Mouse (Mus musculus) bone marrow, adult 2 months (tissue): ENCODE results near the gene Kremen2. TPM values are rescaled to one million over a fixed set of nuclear protein-coding genes. Genes with fewer than 3 reads are reported as not detected.

Experiments used
- H3K27ac ChIP-seq: fragments of 200-500 bp; 2 replicates; pipeline ENCODE4 v1.5.1; 2012; ENCODE audit warnings: low read depth, mild to moderate bottlenecking, control low read depth, inconsistent platforms, low read length; ENCODE audit not compliant: control insufficient read depth, poor library complexity, insufficient read depth
- H3K4me1 ChIP-seq: fragments of 200-500 bp; 2 replicates; pipeline ENCODE4 v1.6.1; 2011; ENCODE audit warnings: low read length; ENCODE audit not compliant: control insufficient read depth, insufficient read depth
- H3K4me3 ChIP-seq: fragments of 200-500 bp; replicated peaks from 2 replicates; pipeline ENCODE3; 2011; ENCODE audit warnings: mild to moderate bottlenecking, low read depth, low read length, control low read depth; ENCODE audit not compliant: control insufficient read depth
- CTCF ChIP-seq: fragments of 200-500 bp; IDR thresholded peaks from 2 replicates; pipeline ENCODE4 v1.5.1; 2011; ENCODE audit warnings: low read length, control low read depth; ENCODE audit not compliant: control insufficient read depth, insufficient read depth
- POLR2A ChIP-seq: fragments of 200-500 bp; IDR thresholded peaks from 2 replicates; pipeline ENCODE4 v1.6.1; 2011; ENCODE audit warnings: low read depth, mild to moderate bottlenecking, control low read depth, low read length, borderline replicate concordance; ENCODE audit not compliant: control insufficient read depth
- WGBS: fragments of 180-500 bp; shearing (Covaris S2); methylation state at CpG from one replicate; pipeline ENCODE4 v1.1.7; 2018; 5-methylcytosine and 5-hydroxymethylcytosine counted together
- polyA plus RNA-seq: library from polyadenylated mRNA; stranded (reverse); fragments of >200 nt; gene quantifications from 2 replicates; pipeline ENCODE4 v1.2.4, GENCODE M21; 2011; ENCODE audit warnings: low replicate concordance; ENCODE audit not compliant: missing spikeins, insufficient read depth, insufficient read length

The Kremen2 gene
- polyA plus RNA-seq, 1 experiment: not detected

DNA sequence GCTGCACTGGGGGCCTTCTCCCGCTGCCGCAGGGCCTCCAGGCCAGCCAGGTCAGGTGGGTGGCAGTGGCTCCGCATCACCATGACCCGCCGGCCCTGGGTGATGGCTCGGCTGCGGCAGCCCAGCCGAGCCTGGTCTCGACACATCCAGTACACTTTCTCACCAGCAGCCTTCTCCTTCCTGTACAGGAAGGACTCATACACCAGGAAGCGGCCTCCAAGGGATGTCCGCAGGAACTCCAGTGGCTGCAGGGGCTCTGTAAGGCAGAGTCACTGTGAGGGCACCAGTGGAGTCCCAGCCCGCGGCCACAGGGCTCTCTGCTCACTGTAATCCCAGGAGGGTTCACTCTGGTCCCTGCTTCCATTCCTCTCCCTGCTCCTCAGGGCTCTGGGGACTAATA is 10.1 kb upstream of the Kremen2 start:
- Histone ChIP-seq H3K4me3 (no peak overlapping the region), H3K4me1 (no peaks in the 10 kb centered on the region; the same call in 1 of the 2 replicates), H3K27ac (no peak overlapping the region)
- no peak for TF ChIP-seq CTCF
- TF ChIP-seq POLR2A: no peak
- WGBS: 66% methylated on average over 13 of the region's 13 CpGs

DNA sequence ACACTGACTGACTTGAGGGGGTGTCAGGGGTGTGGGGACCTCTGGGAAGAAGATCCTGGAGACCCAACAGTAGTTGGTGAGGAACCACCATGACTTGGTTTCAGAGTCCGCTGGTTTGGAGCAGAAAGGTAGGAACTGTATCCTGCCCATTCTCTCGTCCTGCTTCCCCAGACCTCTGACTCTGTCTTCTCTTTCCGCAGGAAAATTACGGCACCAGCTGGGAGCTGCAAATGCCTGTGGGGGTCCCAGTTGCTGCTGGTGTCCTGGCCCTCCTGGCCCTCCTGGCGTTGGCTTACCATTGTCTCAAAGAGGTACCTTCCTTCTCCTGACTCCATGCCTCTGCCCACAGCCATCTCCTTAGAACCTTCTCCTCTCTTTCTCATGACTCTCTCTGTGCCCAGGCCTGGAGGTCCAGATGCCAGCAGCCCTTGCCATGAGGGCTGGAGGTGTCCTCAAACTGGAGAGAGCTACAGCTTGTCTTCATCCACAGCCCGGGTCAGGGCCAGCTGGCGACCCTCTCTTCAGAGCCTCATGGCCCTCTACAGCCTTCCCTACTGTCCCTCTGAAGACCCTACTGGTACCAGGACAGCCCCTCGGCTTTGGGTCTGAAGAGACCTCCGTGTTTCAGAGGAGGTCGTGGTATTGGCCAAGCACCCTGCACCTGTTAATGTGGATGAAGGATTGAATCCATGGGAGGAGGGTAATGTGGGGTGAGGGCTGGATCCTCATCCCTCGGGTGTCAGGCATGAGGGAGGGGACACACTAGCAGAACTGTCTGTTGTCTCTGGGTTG is 4.0 kb upstream of the Kremen2 start:
- Histone ChIP-seq H3K27ac (no peak overlapping the region), H3K4me1 (peaks cover 8% of the 10 kb centered on the region; the same call in 1 of the 2 replicates), H3K4me3 (peak overlapping the region; percentile 64)
- TF ChIP-seq POLR2A: no peak
- WGBS: 75% methylated on average over 11 of the region's 11 CpGs

DNA sequence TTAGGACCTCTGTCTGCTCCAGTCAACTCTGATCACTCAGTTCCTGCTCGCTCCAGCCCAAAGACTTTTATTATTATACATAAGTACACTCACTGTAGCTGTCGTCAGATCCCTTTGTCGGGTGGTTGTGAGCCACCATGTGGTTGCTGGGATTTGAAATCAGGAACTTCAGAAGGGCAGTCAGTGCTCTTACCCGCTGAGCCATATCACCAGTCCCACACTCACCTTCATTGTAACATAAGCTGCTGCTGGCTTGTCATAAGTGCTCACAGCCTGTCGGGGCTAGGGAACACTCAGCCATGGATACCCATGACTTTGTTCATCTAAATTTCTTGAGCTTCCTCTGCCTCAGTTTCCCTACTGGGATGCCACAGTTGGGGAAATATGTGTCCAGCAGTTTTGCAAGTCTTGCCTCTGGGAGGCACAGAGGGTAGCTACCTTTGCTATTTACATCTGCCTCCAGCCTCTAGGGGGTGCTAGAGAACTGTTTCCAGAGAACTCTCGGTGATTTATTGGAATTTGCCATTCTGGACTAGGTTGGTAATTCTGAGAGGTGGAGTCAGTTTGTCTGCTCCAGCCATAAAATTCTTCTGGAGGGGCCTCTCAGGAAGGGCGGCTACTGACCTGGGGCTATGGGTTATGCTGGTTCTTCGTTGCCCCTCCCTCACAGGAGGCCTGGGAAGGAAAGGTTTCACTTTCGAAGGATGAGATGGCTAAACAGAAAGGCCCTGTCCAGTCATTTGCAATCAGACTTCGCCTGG is 3.2 kb upstream of the Kremen2 start:
- peaks cover 8% of the 10 kb centered on the region; the same call in 1 of the 2 replicates for H3K4me1 ChIP-seq
- TF ChIP-seq CTCF (peak; percentile 39; the same call in 1 of the 2 replicates), POLR2A (no peak)
- no peak overlapping the region for H3K27ac ChIP-seq
- WGBS: 14% methylated on average over 10 of the region's 10 CpGs
- H3K4me3 ChIP-seq: peak overlapping the region; percentile 64

DNA sequence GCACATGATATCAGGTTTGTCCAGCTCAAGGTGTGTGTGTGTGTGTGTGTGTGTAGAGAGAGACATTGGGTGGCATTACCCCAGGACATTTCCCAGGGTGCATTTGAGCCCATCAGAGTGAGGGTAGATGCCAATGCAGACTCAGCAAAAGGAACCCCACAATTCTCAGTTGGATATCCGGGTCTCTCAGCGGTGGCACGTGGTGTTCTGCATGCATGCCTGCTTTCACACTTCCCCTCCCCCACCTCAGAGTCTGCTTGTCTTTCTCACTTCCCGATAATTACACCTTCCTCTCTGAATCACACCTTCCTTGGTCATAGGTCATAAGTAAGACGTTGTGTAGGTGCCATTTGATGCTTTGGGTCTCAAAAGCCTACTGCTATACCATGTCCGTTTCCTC is 2.4 kb upstream of the Kremen2 start:
- H3K4me1 ChIP-seq: peaks cover 8% of the 10 kb centered on the region; the same call in 1 of the 2 replicates
- no peak overlapping the region for H3K27ac ChIP-seq
- TF ChIP-seq POLR2A (no peak), CTCF (no peak)
- WGBS: 15% methylated on average over 6 of the region's 6 CpGs
- H3K4me3 ChIP-seq: no peak overlapping the region

DNA sequence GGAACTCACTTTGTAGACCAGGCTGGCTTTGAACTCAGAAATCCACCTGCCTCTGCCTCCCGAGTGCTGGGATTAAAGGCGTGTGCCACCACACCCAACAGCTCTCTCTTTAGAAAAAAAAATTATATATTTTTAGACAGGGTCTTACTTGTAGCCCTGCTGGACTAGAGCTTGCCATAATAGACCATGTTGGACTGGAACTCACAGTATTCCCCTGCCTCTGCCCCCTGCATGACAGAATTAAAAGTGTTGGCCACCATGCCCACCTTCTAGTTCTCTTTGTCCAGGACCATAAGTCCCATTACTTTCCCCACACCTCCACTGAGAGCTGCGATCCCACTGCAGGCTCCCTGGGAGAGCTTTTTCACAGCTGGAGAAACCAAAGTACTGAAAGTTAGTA is 1.8 kb upstream of the Kremen2 start:
- Histone ChIP-seq H3K4me1 (peaks cover 8% of the 10 kb centered on the region; the same call in 1 of the 2 replicates), H3K27ac (no peak overlapping the region), H3K4me3 (no peak overlapping the region)
- 72% methylated on average over 3 of the region's 3 CpGs for WGBS
- TF ChIP-seq POLR2A: no peak
- TF ChIP-seq CTCF: no peak

DNA sequence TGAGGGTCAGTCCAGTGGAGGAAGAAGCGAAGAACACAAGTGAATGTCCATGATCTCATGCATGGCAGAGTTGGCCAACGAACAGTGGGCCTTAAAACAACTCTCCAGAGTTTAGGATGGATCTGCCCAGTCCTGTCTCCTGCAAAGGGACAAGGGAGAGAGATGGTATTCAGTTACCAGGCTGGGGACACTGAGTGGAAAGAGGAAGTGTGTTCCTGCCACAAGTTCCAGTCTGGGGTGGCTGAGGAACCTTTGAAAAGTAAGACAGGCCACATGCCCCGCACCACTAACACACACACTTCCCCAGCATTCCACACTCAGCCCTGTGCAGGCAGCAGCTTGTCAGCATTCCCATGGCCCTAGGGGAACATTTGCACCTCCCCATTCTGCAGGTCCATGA is 1.1 kb upstream of the Kremen2 start:
- no peak overlapping the region for H3K4me3 ChIP-seq
- WGBS: 53% methylated on average over 3 of the region's 3 CpGs
- H3K4me1 ChIP-seq: peaks cover 8% of the 10 kb centered on the region; the same call in 1 of the 2 replicates
- H3K27ac ChIP-seq: no peak overlapping the region
- no peak for TF ChIP-seq POLR2A
- no peak for TF ChIP-seq CTCF

DNA sequence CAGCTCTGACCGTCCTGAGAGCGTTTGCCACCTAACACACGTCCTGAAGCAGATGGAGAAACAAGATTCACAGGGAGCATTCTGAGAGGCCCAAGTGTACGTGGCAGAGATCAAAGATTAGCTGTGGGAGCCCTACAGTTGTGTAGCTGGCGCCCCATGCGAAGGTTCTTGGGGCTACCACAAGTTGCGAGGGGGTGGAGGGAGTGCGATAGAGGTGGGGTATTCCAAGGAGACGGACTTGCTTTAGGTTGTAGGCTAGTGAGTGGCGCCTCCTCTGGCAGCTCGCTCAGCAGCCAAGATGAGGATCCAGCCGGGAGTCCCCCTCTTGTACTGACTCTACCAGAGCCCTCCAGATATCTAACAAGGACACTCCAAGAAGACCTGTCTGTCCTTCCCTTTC is 678 bp upstream of the Kremen2 start:
- peaks cover 8% of the 10 kb centered on the region; the same call in 1 of the 2 replicates for H3K4me1 ChIP-seq
- TF ChIP-seq POLR2A (no peak), CTCF (no peak)
- H3K4me3 ChIP-seq: no peak overlapping the region
- no peak overlapping the region for H3K27ac ChIP-seq
- 29% methylated on average over 12 of the region's 12 CpGs for WGBS

DNA sequence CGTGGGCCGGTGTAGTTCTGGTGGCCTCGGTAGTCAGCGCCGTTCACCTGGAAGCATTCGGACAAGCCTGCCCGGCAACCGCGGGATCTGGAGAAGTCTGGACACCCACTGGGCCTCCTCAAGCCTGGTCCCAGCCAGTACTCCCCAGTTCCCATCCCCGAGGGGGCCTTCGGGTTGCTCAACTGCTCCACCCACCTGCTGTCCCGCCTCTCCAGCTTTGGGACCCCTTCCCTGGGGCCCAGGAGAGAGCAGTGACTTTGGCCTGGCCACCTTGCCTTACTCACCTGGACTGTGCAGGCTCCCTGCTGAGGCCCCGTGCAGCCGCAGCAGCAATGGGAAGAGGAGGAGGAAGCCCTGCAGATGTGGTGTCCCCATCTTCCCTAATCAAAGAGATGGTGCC is 982 bp downstream of the Kremen2 start:
- Histone ChIP-seq H3K4me1 (peaks cover 9% of the 10 kb centered on the region), H3K27ac (no peak overlapping the region), H3K4me3 (no peak overlapping the region)
- TF ChIP-seq POLR2A (no peak), CTCF (no peak)
- WGBS: 17% methylated on average over 14 of the region's 14 CpGs
